Mouse (Mus musculus): ENCODE data around the gene Fbl.
"Not testable (repeated sequence)": the region's sequence is repeated elsewhere in the genome, so short reads cannot be mapped to it uniquely, and the experiment has no call there.

DNA sequence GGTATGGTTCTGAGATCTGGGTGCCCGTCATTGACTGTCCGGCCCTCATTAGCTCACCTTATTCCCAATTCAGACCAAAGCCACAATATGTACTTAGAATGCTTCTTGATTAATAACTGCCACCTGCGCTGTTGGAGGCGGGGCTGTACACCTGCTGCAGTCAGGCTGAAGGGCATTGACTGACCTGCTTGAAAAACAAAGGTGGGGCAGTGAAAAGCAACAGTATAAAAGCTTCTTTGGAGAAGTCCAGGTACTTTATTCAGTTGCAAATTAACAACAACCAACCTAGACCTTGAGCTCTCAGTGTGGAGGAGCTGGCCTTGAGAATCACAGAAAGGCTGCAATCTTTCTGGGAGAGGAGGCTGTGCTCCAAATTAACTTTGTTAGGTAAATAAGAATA is 57.9 kb downstream of the Fbl start:
- not testable (repeated sequence) for TF ChIP-seq POLR2A (IDR thresholded peaks at IDR 0.05; ENCODE audit: control insufficient read depth, low read depth, low read length); CTCF (IDR thresholded peaks at IDR 0.05; ENCODE audit: control insufficient read depth, insufficient read depth, insufficient replicate concordance, low read depth, low read length)

All from testis, adult 2 months (tissue).